Mouse (Mus musculus) brown adipose tissue, adult 24 weeks (tissue): ENCODE measurements around the gene Wrnip1. TPM values are rescaled to one million over a fixed set of nuclear protein-coding genes. Genes with fewer than 3 reads are reported as not detected.

ENCODE experiments used
- H3K27ac ChIP-seq: fragments of 200-500 bp; replicated peaks from 2 replicates; pipeline ENCODE4 v1.5.1; 2012; ENCODE audit warnings: low read depth, mild to moderate bottlenecking, low read length
- H3K4me1 ChIP-seq: fragments of 200-500 bp; 2 replicates; pipeline ENCODE4 v1.6.1; 2012; ENCODE audit warnings: low read length, mixed read lengths; ENCODE audit not compliant: control insufficient read depth, insufficient read depth, insufficient read length
- H3K4me3 ChIP-seq: fragments of 200-500 bp; 2 replicates; pipeline ENCODE4 v1.5.1; 2012; ENCODE audit warnings: low read depth, mild to moderate bottlenecking, low read length, moderate library complexity; ENCODE audit not compliant: insufficient read depth
- polyA plus RNA-seq: library from polyadenylated mRNA; stranded (reverse); fragments of >200 nt; gene quantifications from 2 replicates; pipeline ENCODE4 v1.2.4, GENCODE M21; 2012; ENCODE audit not compliant: missing spikeins, insufficient read depth, insufficient read length

Gene Wrnip1
- polyA plus RNA-seq, 1 experiment, result 8.0 TPM

DNA sequence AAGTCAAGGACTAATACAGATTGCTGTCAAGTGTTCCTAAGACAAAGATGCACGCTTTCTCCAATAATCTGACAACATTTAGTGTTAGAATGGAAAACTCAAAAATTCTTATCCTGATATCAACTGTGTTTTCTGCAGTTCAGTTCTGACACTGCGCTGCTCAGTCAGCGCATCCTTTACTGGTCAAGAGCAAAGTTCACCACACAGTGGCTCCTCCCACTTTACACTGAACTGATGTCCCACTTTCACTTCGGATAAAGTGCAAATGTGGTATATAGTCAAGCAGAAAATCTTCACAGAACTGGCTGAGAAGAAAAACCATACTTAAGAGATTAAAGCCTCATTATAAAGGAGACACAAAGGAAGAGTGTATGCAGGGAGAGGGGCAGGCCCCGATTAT is 6.7 kb upstream of the Wrnip1 start:
- no peaks in the 10 kb centered on the region; the same call in 1 of the 2 replicates for H3K4me1 ChIP-seq
- no peak overlapping the region for H3K27ac ChIP-seq
- no peak overlapping the region for H3K4me3 ChIP-seq

DNA sequence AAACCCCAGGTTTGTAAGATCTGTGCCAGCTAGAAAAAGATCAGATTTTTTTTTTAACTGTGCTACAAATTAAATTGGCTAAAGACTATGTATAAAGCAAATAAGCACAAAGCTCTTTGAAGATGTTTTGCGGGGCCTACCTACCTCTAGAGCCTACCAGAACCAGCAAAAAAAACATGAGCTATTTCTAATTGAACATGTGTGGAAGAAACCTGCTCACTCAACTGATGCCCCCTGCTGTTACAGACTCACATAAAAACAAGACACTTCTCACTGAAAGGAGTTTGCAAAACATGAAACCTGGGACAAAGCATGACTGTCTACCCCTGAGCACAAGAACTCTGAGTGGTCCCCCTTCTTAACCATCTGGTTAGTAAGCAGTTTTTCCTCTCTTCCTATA is 4.8 kb upstream of the Wrnip1 start:
- Histone ChIP-seq H3K4me1 (no peaks in the 10 kb centered on the region; the same call in 1 of the 2 replicates), H3K4me3 (no peak overlapping the region), H3K27ac (no peak overlapping the region)

DNA sequence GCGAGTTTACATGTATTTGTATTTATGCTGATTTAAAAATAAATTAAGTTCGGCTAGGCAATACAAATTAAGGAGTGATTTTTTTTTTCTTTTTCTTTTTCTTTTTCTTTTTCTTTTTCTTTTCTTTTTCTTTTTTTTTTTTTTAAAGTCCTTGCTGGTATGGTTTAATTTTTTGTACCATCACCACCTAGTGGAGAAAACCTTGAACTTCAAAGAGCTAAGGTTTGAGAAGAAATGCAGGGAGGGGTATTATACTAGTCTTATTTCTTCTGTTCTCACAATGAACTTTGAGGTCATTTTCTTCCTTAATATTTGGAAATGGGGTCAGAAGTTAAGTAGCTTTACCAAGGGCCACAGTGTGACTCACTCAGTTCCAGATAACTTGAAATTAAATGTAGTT is 2.7 kb upstream of the Wrnip1 start:
- H3K4me1 ChIP-seq, result peaks cover 3% of the 10 kb centered on the region; the same call in 1 of the 2 replicates
- no peak overlapping the region for H3K4me3 ChIP-seq
- no peak overlapping the region for H3K27ac ChIP-seq

DNA sequence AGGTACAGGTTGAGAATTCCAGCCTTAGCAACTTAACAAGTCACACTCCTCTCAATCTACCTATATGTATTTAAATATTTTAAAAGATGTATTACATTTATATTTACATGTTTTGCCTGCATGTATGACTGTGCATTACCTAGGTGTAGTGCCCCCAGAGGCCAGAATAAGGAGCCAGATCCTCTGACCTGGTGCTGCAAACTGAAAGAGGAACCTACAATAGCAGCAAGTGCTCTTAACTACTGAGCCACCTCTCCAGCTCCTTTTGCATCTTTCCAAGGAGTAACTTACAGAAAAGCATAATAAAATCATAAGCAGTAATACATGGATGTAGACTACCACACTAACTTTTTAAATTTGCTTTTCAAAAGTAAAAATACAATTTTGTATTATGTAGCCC is 979 bp upstream of the Wrnip1 start:
- no peak overlapping the region for H3K4me3 ChIP-seq
- no peak overlapping the region for H3K27ac ChIP-seq
- peaks cover 3% of the 10 kb centered on the region; the same call in 1 of the 2 replicates for H3K4me1 ChIP-seq

DNA sequence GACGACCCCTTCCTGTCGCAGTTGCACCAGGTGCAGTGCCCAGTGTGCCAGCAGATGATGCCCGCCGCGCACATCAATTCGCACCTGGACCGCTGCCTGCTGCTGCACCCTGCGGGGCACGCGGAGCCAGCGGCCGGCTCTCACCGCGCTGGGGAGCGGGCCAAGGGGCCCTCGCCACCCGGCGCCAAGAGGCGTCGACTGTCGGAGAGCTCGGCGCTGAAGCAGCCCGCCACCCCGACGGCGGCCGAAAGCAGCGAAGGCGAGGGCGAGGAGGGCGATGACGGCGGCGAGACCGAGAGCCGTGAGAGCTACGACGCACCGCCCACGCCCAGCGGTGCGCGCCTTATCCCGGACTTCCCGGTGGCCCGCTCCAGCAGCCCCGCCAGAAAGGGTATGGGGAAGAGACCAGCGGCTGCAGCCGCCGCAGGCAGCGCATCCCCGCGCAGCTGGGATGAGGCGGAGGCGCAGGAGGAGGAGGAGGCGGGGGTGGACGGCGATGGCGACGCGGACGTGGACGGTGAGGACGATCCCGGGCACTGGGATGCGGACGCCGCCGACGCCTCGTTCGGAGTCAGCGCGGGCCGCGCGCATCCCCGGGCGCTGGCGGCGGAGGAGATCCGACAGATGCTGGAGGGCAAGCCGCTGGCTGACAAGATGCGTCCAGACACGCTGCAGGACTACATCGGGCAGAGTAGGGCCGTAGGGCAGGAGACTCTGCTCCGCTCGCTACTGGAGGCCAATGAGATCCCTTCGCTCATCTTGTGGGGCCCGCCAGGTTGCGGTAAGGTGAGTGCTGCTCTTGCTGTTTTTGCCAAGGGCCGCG is 632 bp downstream of the Wrnip1 start, which contains the start of gene D930007J09Rik:
D930007J09Rik (minus strand) TSS at position 591 of the 823 bp plus-strand sequence.
- peaks cover 3% of the 10 kb centered on the region; the same call in 1 of the 2 replicates for H3K4me1 ChIP-seq
- peak within 1 kb of the TSS; percentile 75 for H3K4me3 ChIP-seq
- no peak within 1 kb of the TSS; the same call in 1 of the 2 replicates for H3K27ac ChIP-seq

DNA sequence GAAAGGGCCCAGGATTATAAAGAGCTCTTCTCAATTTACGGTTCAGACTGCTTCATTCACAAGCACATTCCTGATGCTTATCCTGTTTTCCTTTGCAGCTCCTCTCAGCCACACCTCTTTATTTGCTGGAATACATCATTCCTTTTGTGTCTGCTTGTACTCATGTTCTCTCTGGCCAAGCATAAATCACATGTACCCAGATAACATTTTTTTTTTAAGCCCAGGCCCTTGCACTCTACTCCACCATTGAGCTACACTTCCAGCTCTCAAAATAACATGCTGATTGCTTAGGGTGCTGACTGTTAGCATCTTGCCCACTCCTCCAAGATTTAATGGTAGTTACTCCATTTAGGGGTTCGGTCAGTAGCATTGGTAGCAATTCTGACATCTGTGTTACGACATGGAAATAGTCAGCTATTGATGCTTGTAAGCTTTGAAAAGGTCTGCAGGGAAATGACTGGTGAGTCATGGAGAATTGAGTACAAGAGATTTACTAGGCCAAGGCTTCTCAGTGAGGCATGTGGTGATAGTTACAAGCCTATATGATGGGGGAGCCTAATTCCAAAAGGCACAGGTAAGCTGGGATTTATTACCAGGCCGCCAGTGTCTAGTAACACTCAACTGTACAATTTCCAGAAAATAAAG is 2.0 kb downstream of the Wrnip1 start:
- H3K4me1 ChIP-seq, result peaks cover 3% of the 10 kb centered on the region; the same call in 1 of the 2 replicates
- no peak overlapping the region for H3K27ac ChIP-seq
- H3K4me3 ChIP-seq, result peak overlapping the region; percentile 34; the same call in 1 of the 2 replicates

DNA sequence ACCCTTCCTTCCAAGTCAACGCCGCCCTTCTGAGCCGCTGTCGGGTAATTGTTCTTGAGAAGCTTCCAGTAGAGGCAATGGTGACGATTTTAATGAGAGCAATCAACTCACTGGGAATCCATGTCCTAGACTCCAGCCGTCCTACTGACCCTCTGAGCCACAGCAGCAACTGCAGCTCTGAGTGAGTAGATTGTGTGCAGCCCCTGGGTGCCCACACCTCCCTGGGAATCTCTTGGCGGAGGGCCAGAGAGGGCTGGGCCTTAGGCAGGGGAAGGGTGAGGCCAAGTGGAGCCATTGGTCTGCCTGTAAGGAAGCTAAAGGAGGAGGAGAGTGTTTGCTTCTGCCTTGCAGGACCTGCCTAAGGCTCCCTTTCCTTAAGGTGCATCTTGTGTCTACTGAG is 5.0 kb downstream of the Wrnip1 start:
- Histone ChIP-seq H3K27ac (no peak overlapping the region), H3K4me3 (no peak overlapping the region), H3K4me1 (peaks cover 3% of the 10 kb centered on the region; the same call in 1 of the 2 replicates)

DNA sequence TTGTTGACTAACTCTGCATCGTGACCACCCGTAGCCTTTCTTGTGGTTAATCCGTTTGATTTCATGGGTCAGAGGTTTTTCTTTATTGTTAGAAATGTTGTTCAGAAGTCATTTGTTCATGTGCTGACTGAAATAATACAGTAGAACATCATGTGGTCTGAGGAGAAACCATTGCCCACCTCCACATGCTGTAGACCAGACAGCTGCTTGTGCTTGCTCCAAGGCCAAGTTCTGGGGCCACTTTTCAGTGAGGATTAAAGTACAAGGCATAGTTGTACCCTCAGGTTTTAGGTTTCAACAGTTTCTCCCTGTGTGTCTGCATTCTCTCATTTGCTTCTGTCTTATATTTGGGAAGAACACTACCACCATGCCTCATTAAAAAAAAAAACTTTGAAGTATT is 5.8 kb downstream of the Wrnip1 start:
- Histone ChIP-seq H3K27ac (no peak overlapping the region), H3K4me3 (no peak overlapping the region), H3K4me1 (peaks cover 3% of the 10 kb centered on the region; the same call in 1 of the 2 replicates)

DNA sequence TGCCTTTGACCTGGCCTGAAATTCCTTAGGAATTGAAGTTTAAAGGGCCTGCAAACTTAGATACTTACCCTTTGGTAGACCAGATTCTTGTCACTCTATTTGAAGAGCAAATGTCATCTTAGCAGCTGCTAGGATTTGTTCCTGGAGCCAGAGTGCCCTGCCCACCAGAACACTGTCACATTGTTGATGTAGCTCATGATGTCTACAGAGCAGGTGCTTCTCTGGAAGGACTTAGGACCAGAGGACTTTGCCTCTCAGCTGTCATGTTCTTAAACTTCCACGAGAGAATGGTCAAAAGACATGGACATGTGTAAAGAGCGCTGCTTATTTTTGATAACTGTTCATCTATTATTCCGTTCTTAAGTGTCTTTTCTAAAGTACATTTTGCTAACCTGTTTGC is 17.4 kb downstream of the Wrnip1 start:
- no peaks in the 10 kb centered on the region for H3K4me1 ChIP-seq
- no peak overlapping the region for H3K4me3 ChIP-seq
- H3K27ac ChIP-seq, result no peak overlapping the region

DNA sequence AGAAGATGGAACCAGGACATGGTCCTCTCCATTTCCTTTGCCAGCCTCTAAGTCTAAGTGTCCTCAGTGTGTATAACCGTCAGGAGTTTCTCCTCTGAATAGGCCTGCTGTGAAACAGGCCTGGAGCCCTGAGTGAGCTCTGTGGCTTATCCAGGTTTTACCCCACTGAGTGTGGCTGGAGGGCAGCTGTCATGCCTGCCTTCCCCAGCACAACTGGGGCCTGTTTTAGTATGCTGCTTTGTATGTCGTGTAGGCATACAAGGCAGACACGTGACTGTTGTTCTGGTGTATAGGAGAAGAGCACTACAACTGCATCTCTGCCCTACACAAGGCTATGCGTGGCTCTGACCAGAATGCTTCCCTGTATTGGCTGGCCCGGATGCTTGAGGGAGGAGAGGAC is 18.1 kb downstream of the Wrnip1 start:
- Histone ChIP-seq H3K27ac (no peak overlapping the region), H3K4me1 (no peaks in the 10 kb centered on the region), H3K4me3 (no peak overlapping the region)

DNA sequence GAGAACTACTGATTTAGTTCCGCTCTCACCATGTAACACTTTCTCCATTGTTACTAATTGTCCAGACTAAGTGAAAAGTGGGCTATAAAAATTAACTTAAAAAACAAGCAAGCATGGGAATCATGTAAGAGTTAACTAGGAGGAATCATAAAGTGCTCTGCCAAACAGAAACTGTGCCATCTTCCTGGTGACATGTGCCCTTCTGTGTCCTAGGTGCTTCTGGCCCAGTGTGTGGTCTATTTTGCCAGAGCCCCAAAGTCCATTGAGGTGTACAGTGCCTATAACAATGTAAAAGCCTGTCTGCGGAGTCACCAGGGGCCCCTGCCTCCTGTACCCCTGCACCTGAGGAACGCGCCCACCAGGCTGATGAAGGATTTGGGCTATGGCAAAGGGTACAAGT is 19.8 kb downstream of the Wrnip1 start:
- Histone ChIP-seq H3K4me1 (no peaks in the 10 kb centered on the region), H3K27ac (no peak overlapping the region), H3K4me3 (no peak overlapping the region)

DNA sequence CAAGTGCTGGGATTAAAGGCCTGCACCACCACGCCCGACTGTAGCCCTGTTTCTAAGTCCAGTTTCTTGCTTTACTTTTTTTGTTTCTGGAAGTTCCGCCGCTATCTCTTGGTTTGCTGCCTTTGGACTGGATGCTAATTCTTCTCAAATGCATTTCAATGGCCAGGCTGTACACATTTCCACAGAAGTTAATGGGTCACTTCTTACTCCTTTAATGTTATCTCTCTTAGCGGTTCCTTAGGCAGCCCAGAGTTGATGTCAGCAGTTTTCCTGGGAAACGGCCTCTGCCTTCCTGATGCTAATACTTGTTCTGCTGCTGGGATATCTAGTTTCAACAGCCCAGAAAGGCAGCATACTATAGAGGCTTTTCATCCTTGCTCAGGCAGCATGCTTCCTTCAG is 21.3 kb downstream of the Wrnip1 start:
- no peaks in the 10 kb centered on the region for H3K4me1 ChIP-seq
- H3K27ac ChIP-seq, result no peak overlapping the region
- H3K4me3 ChIP-seq, result no peak overlapping the region

DNA sequence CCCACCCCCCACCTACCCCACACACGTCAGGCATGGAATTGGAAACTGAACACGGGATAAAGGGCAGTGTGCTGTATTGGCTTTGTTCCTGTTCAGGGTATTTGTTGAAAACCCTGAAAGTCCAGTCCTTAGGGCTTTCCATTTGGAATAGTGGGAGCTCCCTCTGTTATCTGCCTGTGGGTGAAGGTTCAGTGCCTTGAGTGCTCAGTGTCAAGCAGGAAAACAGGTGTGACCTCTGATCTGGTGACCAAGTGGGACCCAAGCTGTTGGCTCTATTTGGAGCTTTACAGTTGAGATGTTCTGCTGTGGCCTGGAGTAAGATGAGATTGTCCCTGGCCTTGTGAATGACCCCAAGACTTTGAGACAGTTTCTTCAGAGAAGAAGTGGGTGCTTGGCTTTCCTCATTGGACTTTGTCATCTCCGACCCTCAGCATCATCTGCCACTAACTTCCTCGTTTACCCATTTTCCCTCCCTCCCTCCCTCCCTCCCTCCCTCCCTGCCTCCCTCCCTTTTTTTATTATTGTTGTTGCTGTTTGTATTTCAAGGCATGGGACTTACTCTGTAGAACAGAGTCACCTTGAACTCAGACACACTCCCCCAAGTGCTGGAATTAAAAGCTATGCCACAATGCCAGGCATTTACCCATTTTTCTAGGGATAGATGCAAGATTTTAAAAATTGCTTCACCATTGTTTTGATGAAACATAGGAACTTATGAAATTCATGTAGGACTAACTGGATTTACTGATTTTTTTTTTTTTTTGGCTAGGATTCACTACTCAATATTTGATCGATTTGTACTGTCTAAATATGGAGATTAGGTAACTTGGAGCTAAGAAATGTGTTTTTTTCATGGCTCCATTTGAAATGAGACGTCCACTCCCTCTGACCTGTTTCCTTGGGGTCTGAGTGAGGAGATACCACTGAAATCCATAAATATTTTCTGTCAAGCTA is 22.8 kb downstream of the Wrnip1 start:
- Histone ChIP-seq H3K4me1 (no peaks in the 10 kb centered on the region), H3K4me3 (no peak overlapping the region), H3K27ac (no peak overlapping the region)

DNA sequence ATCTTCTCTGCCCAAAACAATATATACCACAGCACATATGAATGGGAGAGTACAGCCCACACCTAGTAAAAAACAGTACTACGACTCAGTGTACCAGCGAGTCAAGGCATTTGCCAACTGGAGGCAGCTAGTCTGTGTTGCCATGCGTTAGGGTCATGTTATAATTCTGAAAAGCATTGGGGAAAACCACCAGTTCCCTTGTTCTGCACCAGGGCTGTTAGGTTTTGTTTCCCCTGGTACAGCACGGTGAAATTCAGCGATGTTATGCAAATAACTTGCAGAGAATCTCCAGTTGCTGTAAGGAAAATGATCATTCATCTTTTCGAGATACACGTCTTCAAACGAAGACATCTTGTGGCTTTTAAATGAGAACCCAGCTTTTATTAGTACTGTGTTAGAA is 23.7 kb downstream of the Wrnip1 start:
- no peak overlapping the region for H3K4me3 ChIP-seq
- H3K27ac ChIP-seq, result no peak overlapping the region
- H3K4me1 ChIP-seq, result no peaks in the 10 kb centered on the region
